Mouse (Mus musculus): ENCODE data around the gene Dis3l.

Dis3l gene

DNA sequence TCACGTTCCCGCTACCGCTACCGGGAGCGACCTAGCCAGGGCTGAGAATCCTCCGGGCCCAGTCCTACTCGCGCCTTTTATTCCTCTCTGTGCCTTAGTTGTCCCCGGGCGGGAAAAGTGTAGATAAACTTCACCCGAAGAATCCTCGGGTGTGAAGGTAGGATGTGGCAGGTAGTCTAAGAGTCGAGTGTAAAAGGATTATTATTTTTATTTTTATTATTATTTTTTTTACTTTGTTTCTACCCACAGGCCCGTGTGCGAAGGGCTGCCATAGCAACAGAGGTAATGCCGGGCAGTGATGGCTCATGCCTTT lies at the start of gene Dis3l:
TSS of gene Dis3l (minus strand) at position 35 of the 313 bp plus-strand sequence.
- no peak for DNase-seq (ENCODE audit: low spot score in 2 of 2)

DNA sequence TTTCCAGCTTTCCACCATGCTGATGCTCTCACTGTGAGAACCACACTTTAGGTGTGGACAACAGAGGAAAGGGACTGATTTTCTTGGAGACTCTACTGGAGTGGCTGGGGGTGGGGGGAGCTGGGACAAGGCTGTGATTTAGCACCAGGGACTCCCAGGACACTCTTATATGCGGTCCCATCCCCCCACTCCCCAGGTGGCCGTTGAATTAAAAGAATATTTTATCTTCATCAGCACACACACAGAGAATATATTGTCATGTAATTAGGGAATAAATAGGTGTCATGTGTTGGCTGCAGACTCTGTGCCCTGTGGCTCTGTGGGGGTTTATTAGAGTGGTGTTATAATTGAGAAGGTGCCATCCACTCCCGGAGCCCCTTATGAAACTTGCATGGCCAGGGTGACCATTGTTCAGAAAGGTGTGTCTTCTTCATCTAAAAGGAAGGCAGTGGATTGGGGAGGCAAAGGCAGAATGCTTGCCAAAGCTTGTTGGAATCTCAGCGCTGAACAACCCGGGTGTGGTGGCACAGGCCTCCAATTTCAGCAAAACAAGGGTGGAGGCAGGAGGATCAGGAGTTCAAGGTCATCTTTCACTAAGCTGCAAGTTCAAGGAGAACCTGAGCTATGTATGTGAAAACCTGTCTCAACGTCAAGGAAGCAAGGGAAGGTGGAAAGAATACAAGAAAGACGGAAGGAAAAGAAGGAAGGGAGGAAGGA lies 48.6 kb upstream of the Dis3l start:
- no peak for DNase-seq (ENCODE audit: low spot score in 2 of 2)

GRCm38 (mm10) chr9:64386466-64387211 lies 45.6 kb upstream of the Dis3l start:
- DNase-seq (ENCODE audit: low spot score in 2 of 2), result no peak

DNA sequence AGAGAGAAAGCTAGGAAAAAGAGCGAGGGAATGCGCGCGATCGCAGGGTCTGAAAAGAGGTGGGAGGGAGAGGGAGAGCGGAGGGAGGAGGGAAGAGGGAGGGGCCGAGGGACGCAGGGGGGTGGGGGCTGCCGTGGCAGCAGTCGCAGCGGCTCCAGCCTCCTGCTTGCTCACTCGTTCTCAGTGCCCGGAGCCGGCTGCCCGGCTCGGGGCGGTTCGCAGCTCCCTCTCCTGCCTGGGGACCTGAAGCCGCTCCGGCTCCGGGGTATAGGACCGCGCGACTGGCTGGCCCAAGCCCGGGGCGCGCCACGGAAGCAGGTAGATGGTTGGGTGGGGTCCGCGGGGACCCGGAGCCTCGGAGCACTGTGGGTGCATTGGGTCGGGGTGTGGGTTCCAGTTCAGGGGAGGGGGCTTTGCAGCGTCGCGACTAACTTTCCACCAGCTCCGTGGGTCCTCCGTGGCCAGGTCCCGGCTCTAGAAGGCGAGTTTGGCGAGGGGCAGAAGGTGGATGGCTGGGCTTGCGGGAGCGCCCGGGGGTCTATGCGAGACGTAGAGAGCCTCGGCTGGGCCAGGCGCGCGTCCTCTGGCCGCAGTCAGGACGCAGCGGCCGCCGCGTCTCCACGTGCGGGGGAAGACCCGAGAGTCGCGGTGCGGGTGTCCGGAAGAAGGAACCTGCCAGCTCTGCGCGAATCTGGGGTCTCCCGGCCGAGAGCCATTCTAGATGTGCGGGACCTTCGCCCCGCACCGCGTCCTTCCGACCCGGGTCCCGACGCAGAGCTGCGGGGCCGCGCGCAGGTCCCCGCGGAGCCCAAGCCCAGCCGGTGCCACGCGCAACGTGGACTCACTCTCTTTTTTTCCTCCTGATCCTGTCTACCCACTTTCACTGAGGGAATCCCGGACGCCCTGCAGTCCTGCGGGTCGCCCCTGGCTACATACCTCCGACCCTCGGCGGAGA lies 44.7 kb upstream of the Dis3l start, which contains the start of gene Megf11:
TSS of gene Megf11 (plus strand) at position 116 of the 955 bp plus-strand sequence.
- peak in 1 of 2 experiments; percentile 23 for DNase-seq (ENCODE audit: low spot score in 2 of 2)

GRCm38 (mm10) chr9:64383021-64383788 lies 42.1 kb upstream of the Dis3l start:
- no peak for DNase-seq (ENCODE audit: low spot score in 2 of 2)

GRCm38 (mm10) chr9:64376380-64376779 lies 35.3 kb upstream of the Dis3l start:
- DNase-seq (ENCODE audit: low spot score in 2 of 2), result no peak

DNA sequence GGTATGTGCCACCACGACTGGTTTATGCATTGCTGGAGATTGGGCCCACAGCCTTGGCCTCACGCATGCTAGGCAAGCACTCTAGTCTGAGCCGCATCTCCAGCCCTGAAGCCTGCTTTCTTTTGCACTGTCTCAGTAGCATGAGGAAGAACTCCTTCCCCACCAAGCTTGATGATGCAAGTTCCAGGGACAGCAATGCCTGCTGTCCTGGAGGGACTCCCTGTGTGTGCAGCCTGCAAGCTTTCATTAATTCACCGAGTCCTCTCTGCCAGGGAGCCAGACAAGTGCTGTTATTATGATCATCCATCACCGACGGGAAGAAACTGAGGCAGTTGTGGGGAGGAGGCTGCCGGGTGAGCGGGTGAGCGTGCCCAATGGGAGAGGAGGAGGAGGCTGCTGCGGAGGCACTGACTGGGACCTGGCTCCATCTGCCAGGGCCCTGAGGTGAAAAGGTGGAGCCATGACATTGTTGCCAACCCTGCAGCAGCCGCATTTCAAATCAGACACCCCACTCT lies 30.3 kb upstream of the Dis3l start:
- no peak for DNase-seq (ENCODE audit: low spot score in 2 of 2)

- no peak for DNase-seq (ENCODE audit: low spot score in 2 of 2)
Measured at GRCm38 (mm10) chr9:64369871-64370270, 28.8 kb upstream of the Dis3l start.

DNA sequence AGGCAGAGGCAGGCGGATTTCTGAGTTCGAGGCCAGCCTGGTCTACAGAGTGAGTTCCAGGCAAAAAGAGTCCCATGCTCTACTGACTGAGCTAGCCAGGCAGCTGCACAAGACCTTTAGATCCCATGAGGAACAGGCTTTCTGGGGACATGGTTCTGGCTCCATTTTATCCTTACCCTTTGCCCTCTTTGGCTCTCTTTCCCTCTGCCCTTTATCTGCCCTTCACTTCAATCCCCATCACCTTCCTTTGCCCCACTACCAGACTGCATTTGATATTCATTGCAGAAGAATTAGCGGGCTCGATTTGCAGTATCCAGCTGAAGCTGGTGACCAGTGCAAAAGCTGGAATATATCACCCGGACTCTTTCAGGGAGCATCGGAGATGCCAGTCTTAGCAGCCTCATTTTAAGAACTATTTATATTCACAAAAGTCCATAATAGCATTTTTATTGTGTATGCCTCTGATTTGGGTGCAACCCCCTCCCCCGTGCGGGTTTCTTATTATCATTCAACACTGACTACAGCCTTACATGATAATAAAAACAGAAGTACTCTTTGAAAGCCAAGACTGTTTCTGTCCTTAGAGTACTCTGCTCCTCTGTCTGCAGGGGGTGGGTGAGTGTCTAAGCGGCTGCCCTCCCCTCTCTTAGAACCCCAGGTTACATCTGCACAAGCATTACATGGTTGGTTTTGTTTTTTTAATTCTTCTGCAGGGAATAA lies 20.3 kb upstream of the Dis3l start:
- DNase-seq (ENCODE audit: low spot score in 2 of 2), result no peak

DNA sequence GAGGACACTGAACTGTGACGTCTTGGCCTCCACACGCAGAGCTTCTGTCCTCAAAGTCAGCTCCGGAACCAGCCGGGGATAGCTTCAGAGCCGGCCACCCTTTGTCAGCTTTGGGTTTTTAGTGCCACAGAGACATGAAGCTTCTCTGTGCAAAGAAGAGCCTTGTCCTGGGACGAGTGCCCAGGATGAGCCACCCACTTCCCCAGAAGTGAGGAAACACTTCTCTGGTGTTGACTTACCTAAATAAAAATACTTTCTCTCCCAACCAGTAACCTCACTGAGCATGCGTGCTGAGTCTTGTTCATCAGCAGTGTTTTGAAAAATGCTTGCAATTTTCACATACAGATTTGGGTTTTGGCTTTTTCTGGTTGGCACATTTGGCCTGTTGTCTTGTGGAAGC lies 14.5 kb upstream of the Dis3l start:
- DNase-seq (ENCODE audit: low spot score in 2 of 2), result peak in 1 of 2 experiments; percentile 45

- DNase-seq (ENCODE audit: low spot score in 2 of 2), result no peak
Measured at GRCm38 (mm10) chr9:64351191-64351590, 10.1 kb upstream of the Dis3l start.

GRCm38 (mm10) chr9:64349490-64349889 lies 8.4 kb upstream of the Dis3l start:
- no peak for DNase-seq (ENCODE audit: low spot score in 2 of 2)

- no peak for DNase-seq (ENCODE audit: low spot score in 2 of 2)
Measured at GRCm38 (mm10) chr9:64347377-64347776, 6.3 kb upstream of the Dis3l start.

DNA sequence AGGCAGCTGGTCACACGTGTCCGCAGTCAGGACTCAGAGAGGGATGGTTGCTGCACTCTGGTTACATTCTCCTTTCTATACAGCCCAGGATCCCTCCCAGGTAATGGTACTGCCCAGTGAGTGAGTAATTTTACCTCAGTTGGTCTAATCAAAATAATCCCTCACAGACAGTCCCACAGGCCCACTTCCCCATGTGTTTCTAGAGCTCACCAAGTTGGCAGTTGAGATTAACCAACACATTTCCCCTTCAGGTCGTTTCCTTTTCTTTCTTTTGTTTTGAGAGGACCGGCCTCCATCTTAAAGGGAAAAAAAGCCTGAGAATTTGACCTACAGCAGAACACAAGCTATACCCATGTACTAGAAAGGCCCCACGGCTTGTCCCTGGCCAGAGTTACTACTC lies 4.8 kb upstream of the Dis3l start:
- no peak for DNase-seq (ENCODE audit: low spot score in 2 of 2)

- DNase-seq (ENCODE audit: low spot score in 2 of 2), result no peak
Measured at GRCm38 (mm10) chr9:64343656-64344055, 2.6 kb upstream of the Dis3l start.

DNA sequence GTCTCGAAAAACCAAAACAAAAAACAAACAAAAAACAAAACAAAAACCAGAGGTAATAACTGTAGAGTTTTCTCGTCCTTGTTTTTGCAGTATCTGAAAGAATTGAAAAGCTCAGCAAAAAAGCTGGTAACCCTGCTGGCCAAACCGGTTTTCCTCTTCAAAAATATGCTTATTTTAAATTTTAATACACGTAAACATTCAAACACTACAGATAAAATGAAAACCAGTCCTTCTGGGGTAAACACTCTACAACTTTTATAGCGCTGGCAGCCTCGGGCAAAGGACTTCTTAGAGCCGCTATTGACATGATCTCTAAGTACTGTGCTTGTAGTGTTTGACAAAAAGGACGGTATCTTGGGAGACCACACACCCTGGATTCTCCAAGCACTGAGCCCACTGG lies 583 bp upstream of the Dis3l start:
- no peak for DNase-seq (ENCODE audit: low spot score in 2 of 2)

DNA sequence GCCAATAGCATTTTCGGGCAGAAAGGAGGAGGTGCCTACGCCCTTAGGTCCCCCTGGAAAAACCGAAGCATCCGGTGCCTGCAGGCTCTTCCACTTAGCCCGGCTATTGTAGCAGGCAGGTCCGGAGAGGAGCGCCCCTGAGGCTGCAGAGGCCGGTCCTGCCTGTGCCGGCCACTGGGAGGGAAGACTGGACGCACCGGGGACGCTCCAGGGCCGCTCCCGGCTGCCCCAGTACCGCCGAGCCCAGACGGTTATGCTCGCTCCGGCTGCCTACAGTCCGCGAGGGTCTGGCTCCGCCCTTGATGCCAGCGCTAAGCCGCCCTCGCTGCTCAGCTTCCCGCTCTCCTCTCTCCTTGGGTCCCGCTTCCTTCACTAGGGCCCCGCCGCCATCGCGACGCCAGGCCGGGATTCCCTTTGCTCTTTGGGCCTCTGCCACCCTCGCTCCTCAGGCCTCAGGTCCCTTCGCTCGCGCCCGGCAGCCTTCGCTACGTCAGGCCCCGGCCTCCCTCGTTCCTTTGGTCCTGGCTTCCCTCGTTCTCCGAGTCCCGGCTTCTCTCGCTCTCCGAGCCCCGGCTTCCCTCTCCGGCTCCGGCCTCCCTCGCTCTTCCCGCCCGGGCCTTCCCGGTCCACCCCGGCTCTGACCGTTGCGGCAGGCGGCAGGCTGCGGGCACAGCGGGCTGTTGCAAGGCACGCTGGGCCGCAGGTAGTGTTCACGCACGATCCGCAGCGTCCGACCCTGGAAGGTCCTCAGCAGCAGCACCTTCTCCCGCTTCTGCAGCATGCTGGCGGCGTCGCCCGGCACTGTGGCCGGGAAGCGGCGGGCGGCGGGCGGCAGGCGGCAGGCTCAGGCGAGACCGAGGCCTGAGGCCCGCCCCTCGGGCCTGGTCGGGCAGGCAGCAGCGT lies 486 bp downstream of the Dis3l start:
- peak; percentile 6 to 56 for DNase-seq (ENCODE audit: low spot score in 2 of 2)

- no peak for DNase-seq (ENCODE audit: low spot score in 2 of 2)
Measured at GRCm38 (mm10) chr9:64339361-64339760, 1.7 kb downstream of the Dis3l start.

GRCm38 (mm10) chr9:64335825-64336224 lies 5.3 kb downstream of the Dis3l start:
- no peak for DNase-seq (ENCODE audit: low spot score in 2 of 2)
